Mouse (Mus musculus): ENCODE results near the gene Scn7a. TPM values are rescaled to one million over a fixed set of nuclear protein-coding genes. Genes with fewer than 3 reads are reported as not detected.

The Scn7a gene
- total and polyA plus RNA-seq, 2 experiments from 2014 or later = 0.31 to 0.47 TPM

DNA sequence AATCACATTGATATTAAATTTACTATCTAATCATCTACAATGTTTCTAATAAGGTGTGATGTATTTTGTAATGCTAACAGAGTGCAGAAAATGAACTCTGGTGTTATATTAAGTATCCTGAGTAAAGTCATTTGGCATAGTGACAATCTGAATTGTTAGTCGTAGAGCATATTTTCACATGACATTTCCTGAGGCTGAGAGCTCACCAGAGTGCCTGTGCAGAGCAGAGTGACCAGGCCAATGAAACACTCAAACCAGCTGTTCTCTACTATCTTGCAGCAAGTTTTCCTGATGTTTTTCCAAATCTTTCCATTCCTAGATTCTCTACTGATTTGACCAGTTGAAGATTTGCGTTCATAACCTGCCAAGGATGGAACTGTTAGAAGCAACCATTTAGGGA is 92.4 kb downstream of the Scn7a start:
- no peaks in the 10 kb centered on the region for H3K27me3 ChIP-seq (ENCODE audit: insufficient read depth, low read length)
- H3K4me3 ChIP-seq (ENCODE audit: low read length) = no peak overlapping the region
- no peaks in the 10 kb centered on the region for H3K9me3 ChIP-seq (ENCODE audit: low read length)
- DNase-seq (ENCODE audit: low spot score) = no peak
- H3K27ac ChIP-seq = no peak overlapping the region
- no peak overlapping the region for H3K9ac ChIP-seq (replicated peaks; ENCODE audit: low read length)
- no peak overlapping the region for H3K4me2 ChIP-seq (ENCODE audit: low read depth, low read length)
- ATAC-seq = no peak
- TF ChIP-seq CTCF (IDR thresholded peaks at IDR 0.05; ENCODE audit: low read depth) = no peak
- no peaks in the 10 kb centered on the region for H3K4me1 ChIP-seq (ENCODE audit: insufficient read depth, low read length)
- no peaks in the 10 kb centered on the region for H3K36me3 ChIP-seq (ENCODE audit: insufficient read depth, low read length)
- 83% methylated on average over 2 of the region's 2 CpGs for WGBS

DNA sequence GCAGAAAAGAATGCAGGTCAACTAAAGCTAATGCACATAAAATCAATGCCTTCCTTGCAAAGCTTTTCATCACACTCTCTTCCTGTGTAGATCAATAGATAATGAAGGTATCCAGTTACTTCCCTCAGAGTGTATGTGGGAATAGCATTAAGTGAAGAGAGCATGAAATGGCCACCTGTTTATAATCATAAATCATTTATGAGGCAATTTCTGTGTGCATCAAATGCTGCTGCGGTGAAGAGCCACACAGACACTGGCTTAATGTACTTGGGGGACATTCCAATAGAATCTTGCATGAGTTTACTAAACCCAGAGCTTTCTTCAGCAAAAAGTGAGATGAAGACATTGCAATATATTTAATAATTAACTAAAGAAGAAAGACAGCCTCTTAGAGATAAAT is 122.7 kb downstream of the Scn7a start:
- H3K4me3 ChIP-seq (ENCODE audit: low read length) = no peak overlapping the region
- TF ChIP-seq CTCF (IDR thresholded peaks at IDR 0.05; ENCODE audit: low read depth) = no peak
- DNase-seq (ENCODE audit: low spot score) (no peak), ATAC-seq (no peak)
- no peak overlapping the region for H3K9ac ChIP-seq (replicated peaks; ENCODE audit: low read length)
- WGBS = 75% methylated on average over 1 of the region's 1 CpGs
- H3K27me3 ChIP-seq (ENCODE audit: insufficient read depth, low read length) = no peaks in the 10 kb centered on the region
- H3K36me3 ChIP-seq (ENCODE audit: insufficient read depth, low read length) = no peaks in the 10 kb centered on the region
- H3K9me3 ChIP-seq (ENCODE audit: low read length) = no peaks in the 10 kb centered on the region
- H3K27ac ChIP-seq = no peak overlapping the region
- no peak overlapping the region for H3K4me2 ChIP-seq (ENCODE audit: low read depth, low read length)
- H3K4me1 ChIP-seq (ENCODE audit: insufficient read depth, low read length) = no peaks in the 10 kb centered on the region

DNA sequence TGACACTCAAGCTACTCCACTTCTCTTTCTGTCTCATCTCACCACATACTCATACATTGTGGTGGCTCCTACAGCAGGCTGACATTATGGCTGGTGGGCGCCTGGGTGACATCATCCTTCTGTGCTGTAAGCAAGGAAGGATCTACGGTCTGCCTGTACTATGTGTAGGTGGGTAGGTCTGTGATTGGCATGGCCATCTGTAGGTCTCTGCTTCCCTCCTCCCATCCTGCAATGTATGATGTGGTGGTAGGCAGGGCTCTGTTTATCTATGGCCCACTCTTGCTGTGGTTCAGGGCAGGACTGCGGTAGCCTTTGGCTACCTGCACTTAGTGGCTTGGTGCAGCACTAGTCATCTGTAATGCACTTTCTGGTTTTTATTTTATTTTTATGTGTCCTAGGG is 128.3 kb downstream of the Scn7a start:
- 94% methylated on average over 3 of the region's 3 CpGs for WGBS
- Histone ChIP-seq H3K27me3 (ENCODE audit: insufficient read depth, low read length) (no peaks in the 10 kb centered on the region), H3K4me3 (ENCODE audit: low read length) (no peak overlapping the region), H3K4me2 (ENCODE audit: low read depth, low read length) (no peak overlapping the region), H3K27ac (no peak overlapping the region), H3K9ac (replicated peaks; ENCODE audit: low read length) (no peak overlapping the region), H3K4me1 (ENCODE audit: insufficient read depth, low read length) (no peaks in the 10 kb centered on the region), H3K36me3 (ENCODE audit: insufficient read depth, low read length) (no peaks in the 10 kb centered on the region), H3K9me3 (ENCODE audit: low read length) (no peaks in the 10 kb centered on the region)
- DNase-seq (ENCODE audit: low spot score) = no peak
- no peak for ATAC-seq
- no peak for TF ChIP-seq CTCF (IDR thresholded peaks at IDR 0.05; ENCODE audit: low read depth)

DNA sequence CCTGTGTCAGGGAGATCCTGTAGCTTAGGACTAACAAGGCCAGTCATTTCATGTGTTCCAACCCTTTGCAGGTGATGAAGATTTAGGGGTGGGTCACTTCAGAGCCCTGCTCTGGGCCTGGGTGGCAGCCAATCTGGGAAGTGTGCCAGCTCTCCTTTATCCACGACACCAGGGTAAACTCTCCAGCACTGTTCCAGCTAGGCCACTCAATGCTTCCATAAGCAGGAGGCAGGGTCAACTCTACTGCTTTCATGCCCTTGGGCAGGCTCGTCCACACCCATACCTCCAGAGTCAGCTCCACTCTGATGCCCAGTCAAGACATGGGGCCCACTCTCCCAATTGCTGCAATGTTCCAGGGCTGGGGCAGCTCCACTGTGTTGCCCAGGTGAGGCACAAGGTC is 129.3 kb downstream of the Scn7a start:
- no peak overlapping the region for H3K9ac ChIP-seq (replicated peaks; ENCODE audit: low read length)
- no peaks in the 10 kb centered on the region for H3K27me3 ChIP-seq (ENCODE audit: insufficient read depth, low read length)
- no peaks in the 10 kb centered on the region for H3K4me1 ChIP-seq (ENCODE audit: insufficient read depth, low read length)
- H3K4me3 ChIP-seq (ENCODE audit: low read length) = no peak overlapping the region
- H3K36me3 ChIP-seq (ENCODE audit: insufficient read depth, low read length) = no peaks in the 10 kb centered on the region
- H3K4me2 ChIP-seq (ENCODE audit: low read depth, low read length) = no peak overlapping the region
- ATAC-seq (no peak), DNase-seq (ENCODE audit: low spot score) (no peak)
- H3K27ac ChIP-seq = no peak overlapping the region
- 49% methylated on average over 2 of the region's 2 CpGs for WGBS
- no peaks in the 10 kb centered on the region for H3K9me3 ChIP-seq (ENCODE audit: low read length)
- TF ChIP-seq CTCF (IDR thresholded peaks at IDR 0.05; ENCODE audit: low read depth) = no peak

DNA sequence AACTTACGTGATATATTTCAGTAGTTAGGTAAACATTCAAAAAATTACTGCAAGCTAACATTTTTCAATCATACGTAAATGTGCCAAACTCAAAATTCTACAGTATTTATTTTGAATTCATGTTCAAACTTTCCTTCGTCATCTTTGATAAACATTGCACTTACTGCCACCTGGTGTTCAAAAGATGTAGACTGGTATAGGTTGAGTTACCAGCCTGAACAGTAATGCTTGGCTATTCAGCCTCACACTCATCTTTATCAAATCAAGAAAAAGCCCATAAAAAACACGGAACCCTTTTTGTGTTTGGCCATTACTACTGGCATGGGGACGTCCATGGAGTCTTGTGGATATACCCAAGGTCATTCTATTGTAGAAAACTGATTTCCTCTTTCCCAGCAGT is 140.3 kb downstream of the Scn7a start:
- TF ChIP-seq CTCF (IDR thresholded peaks at IDR 0.05; ENCODE audit: low read depth) = peak; percentile 71
- Histone ChIP-seq H3K9ac (replicated peaks; ENCODE audit: low read length) (no peak overlapping the region), H3K4me2 (ENCODE audit: low read depth, low read length) (no peak overlapping the region), H3K9me3 (ENCODE audit: low read length) (no peaks in the 10 kb centered on the region), H3K36me3 (ENCODE audit: insufficient read depth, low read length) (no peaks in the 10 kb centered on the region), H3K27ac (no peak overlapping the region), H3K4me3 (ENCODE audit: low read length) (no peak overlapping the region), H3K27me3 (ENCODE audit: insufficient read depth, low read length) (no peaks in the 10 kb centered on the region), H3K4me1 (ENCODE audit: insufficient read depth, low read length) (no peaks in the 10 kb centered on the region)
- 0 out of 2 replicates have a peak, but pooled peaks have one; percentile 47 for ATAC-seq
- DNase-seq (ENCODE audit: low spot score) = peak; percentile 82
- WGBS = 26% methylated on average over 5 of the region's 5 CpGs

DNA sequence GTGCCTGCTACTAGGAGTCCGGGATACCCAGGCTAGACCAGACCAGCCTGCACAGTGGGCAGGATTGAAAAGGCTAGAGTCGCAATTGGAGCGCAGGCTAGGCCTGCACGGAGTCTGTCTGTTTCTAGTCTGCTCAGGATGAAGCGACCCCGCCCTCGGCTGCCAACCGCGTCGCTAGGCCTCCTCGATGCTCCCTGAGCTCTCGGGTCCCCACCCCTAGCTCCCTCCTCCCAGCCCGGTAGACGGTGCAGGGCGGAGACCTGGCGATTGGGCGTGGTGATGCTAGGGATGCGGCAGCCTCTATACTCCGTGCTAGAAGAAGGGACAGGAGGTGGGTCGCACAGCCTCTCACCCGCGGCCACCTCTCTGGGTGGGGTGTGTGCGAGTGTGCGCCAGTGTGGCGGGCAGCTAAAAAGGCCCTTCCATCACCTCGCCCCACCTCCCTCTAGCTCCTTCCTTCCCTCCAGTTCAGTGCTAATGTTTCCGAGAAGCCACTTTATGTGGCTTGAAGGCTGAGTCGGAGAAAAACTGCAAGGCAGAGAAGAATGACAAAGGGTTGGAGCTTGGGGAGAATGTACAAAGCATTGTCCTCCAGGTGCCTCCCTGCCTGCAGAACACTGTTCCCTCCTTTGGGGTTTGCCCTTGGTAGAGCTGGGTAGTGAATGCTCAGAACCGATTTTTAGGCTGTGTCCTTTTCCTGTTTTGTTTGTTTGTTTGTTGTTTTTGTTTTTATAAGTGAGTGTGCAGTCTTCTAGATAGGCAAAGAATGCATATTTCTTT is 149.9 kb downstream of the Scn7a start, which contains the start of gene Scn9a:
Scn9a (minus strand) TSS at position 383 of the 780 bp plus-strand sequence.
- 2% methylated on average over 29 of the region's 29 CpGs for WGBS
- Histone ChIP-seq H3K36me3 (ENCODE audit: insufficient read depth, low read length) (no peaks in the 10 kb centered on the region), H3K9me3 (ENCODE audit: low read length) (no peaks in the 10 kb centered on the region), H3K4me3 (ENCODE audit: low read length) (peak within 1 kb of the TSS; percentile 53), H3K27me3 (ENCODE audit: insufficient read depth, low read length) (no peaks in the 10 kb centered on the region), H3K4me2 (ENCODE audit: low read depth, low read length) (peak within 1 kb of the TSS; percentile 68), H3K4me1 (ENCODE audit: insufficient read depth, low read length) (no peaks in the 10 kb centered on the region; the same call in 1 of the 2 replicates), H3K27ac (peak within 1 kb of the TSS; percentile 81), H3K9ac (replicated peaks; ENCODE audit: low read length) (peak within 1 kb of the TSS; percentile 67)
- TF ChIP-seq CTCF (IDR thresholded peaks at IDR 0.05; ENCODE audit: low read depth) = no peak
- ATAC-seq (peak; percentile 93), DNase-seq (ENCODE audit: low spot score) (peak; percentile 73)

DNA sequence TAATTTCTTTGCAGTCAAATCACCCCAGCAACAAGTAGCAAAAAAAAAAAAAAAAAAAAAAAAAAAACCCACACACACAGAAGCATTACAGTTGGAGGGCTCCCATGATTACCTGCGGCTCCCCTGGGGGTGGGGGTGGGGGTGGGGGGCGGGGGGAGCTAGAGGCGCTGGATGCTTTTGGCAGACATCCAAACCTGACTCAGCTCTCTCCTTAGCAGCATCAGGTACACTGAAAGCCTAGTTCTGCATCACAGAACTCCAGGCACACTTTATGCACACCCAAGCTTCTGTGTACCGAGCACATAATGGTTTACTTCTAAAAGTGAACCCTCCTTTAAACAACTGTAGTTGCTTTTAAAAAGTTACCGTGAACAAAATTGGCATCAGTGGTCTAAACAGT is 152.0 kb downstream of the Scn7a start:
- no peak for ATAC-seq
- Histone ChIP-seq H3K4me3 (ENCODE audit: low read length) (peak overlapping the region; percentile 53; the same call in 1 of the 2 replicates), H3K27ac (no peak overlapping the region), H3K36me3 (ENCODE audit: insufficient read depth, low read length) (no peaks in the 10 kb centered on the region), H3K9me3 (ENCODE audit: low read length) (no peaks in the 10 kb centered on the region), H3K4me1 (ENCODE audit: insufficient read depth, low read length) (no peaks in the 10 kb centered on the region; the same call in 1 of the 2 replicates), H3K27me3 (ENCODE audit: insufficient read depth, low read length) (no peaks in the 10 kb centered on the region), H3K9ac (replicated peaks; ENCODE audit: low read length) (no peak overlapping the region), H3K4me2 (ENCODE audit: low read depth, low read length) (peak overlapping the region; percentile 68)
- DNase-seq (ENCODE audit: low spot score) = peak; percentile 62
- WGBS = 18% methylated on average over 5 of the region's 5 CpGs
- TF ChIP-seq CTCF (IDR thresholded peaks at IDR 0.05; ENCODE audit: low read depth) = no peak

Other genes starting within 250 kb of the Scn7a start
- gene Scn9a, start 150.0 kb downstream of the Scn7a start, total RNA-seq (2014; rRNA removed) = 5.8 and 6.5 TPM in 2 replicates
- gene Scn9a, start 150.0 kb downstream of the Scn7a start, polyA plus RNA-seq (2015; fragmentation: Nextera tagmentation; extraction: Ambion mirVana) = 10.1 and 11.2 TPM in 2 replicates